Mouse (Mus musculus) liver, embryonic 11.5 days (tissue): ENCODE results near the gene Olfr1311. TPM values are rescaled to one million over a fixed set of nuclear protein-coding genes. Genes with fewer than 3 reads are reported as not detected.
"Not testable (repeated sequence)": the region's sequence is repeated elsewhere in the genome, so short reads cannot be mapped to it uniquely, and the experiment has no call there.

ENCODE experiments used
- ATAC-seq: fragments of 200-750 bp; cut with Nextera tagmentation; replicated peaks from 2 replicates; pipeline ENCODE4 v1.8.0; 2017; ENCODE audit warnings: moderate number of reproducible peaks, mild to moderate bottlenecking, moderate TSS enrichment, moderate library complexity; ENCODE audit not compliant: low FRiP score
- DNase-seq: peaks from one replicate; pipeline ENCODE4 v3.0.0-alpha.2; 2017; ENCODE audit warnings: low spot score
- H3K27ac ChIP-seq: fragments of 300-500 bp; sonication (generic); 2 replicates; pipeline ENCODE4 v1.5.1; 2014; ENCODE audit warnings: mild to moderate bottlenecking, low read depth, low read length, control low read depth
- H3K27me3 ChIP-seq: fragments of 300-500 bp; sonication (generic); replicated peaks from 2 replicates; pipeline ENCODE4 v1.6.1; 2014; ENCODE audit warnings: low read length, mixed read lengths; ENCODE audit not compliant: control insufficient read depth, insufficient read depth
- H3K36me3 ChIP-seq: fragments of 300-500 bp; sonication (generic); 2 replicates; pipeline ENCODE4 v1.6.1; 2014; ENCODE audit warnings: mild to moderate bottlenecking, low read length, moderate library complexity, mixed read lengths; ENCODE audit not compliant: control insufficient read depth, insufficient read depth
- H3K4me1 ChIP-seq: fragments of 300-500 bp; sonication (generic); replicated peaks from 2 replicates; pipeline ENCODE4 v1.6.1; 2014; ENCODE audit warnings: low read length, mixed read lengths; ENCODE audit not compliant: control insufficient read depth, insufficient read depth
- H3K4me2 ChIP-seq: fragments of 300-500 bp; sonication (generic); 2 replicates; pipeline ENCODE4 v1.6.1; 2014; ENCODE audit warnings: mild to moderate bottlenecking, control low read depth, moderate library complexity
- H3K4me3 ChIP-seq: fragments of 300-500 bp; sonication (generic); 2 replicates; pipeline ENCODE4 v1.5.1; 2014; ENCODE audit warnings: low read depth, low read length, control low read depth
- H3K9ac ChIP-seq: fragments of 300-500 bp; sonication (generic); 2 replicates; pipeline ENCODE4 v1.6.1; 2014; ENCODE audit warnings: low read depth, low read length, control low read depth
- H3K9me3 ChIP-seq: fragments of 300-500 bp; sonication (generic); 2 replicates; pipeline ENCODE4 v1.6.1; 2016; ENCODE audit warnings: low read length, inconsistent platforms, mixed read lengths; ENCODE audit not compliant: control insufficient read depth
- WGBS: fragments of 180-500 bp; shearing (Covaris S2); extraction: QIAGEN DNeasy Blood & Tissue Kit; methylation state at CpG from one replicate; pipeline ENCODE4 v1.1.7; 2014; 5-methylcytosine and 5-hydroxymethylcytosine counted together
- polyA plus RNA-seq: library from polyadenylated mRNA; unstranded; fragments of >200 nt; fragmentation: Nextera tagmentation; extraction: Ambion mirVana; gene quantifications from 2 replicates; pipeline ENCODE4 v1.2.1, GENCODE M21; 2014

Gene Olfr1311
- polyA plus RNA-seq: not detected in 2 replicates

DNA sequence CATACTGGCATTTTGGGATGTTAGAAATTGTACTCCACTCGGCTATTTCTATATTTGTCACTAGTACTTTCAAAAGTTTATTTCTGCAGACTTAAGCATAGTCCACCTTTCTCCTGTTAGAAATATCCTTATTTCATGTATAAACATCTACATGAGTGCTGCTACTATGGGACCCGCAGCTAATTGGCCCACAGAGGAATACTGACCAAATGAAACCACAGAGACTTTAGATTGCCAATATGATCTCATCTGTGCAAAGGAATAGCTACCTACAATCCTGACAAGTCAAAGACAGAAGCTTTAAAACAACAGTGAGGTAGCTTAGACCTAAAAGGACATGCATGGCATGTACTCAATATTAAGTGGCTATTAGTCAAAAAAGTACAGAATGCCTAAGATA lies at the start of gene Olfr1311:
Olfr1311 (minus strand) TSS at position 101 of the 400 bp plus-strand sequence.
- Histone ChIP-seq H3K9me3 (no peaks in the 10 kb centered on the region), H3K4me2 (no peak within 1 kb of the TSS), H3K4me1 (no peaks in the 10 kb centered on the region), H3K27ac (no peak within 1 kb of the TSS), H3K36me3 (no peaks in the 10 kb centered on the region), H3K27me3 (no peaks in the 10 kb centered on the region), H3K9ac (no peak within 1 kb of the TSS), H3K4me3 (no peak within 1 kb of the TSS)
- 79% methylated on average over 2 of the region's 2 CpGs for WGBS
- DNase-seq (no peak), ATAC-seq (no peak)

DNA sequence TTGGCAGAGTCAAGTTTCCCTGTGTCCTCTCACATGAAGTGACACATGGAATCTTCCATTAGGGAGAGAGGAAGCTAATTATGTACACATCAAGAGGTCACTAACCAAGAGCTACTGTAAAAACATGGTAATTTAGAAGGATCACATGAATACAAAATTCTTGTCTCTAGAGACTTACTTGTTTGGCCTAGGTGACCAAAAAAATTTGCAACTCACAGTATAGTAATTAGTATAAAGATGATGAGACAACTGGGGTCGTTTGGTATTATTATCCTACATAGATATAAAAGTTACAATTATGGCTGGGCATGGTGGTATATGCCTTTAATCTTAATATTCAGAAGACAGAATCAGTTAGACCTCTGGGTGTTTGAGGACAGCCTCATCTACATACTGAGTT lies 25.9 kb upstream of the Olfr1311 start, which contains the start of gene Olfr1312:
Olfr1312 (minus strand) TSS at position 101 of the 400 bp plus-strand sequence.
- H3K27me3 ChIP-seq: no peaks in the 10 kb centered on the region
- DNase-seq (no peak), ATAC-seq (no peak)
- H3K36me3 ChIP-seq: no peaks in the 10 kb centered on the region
- 26% methylated on average over 1 of the region's 1 CpGs for WGBS
- no peak within 1 kb of the TSS for H3K27ac ChIP-seq
- no peak within 1 kb of the TSS for H3K9ac ChIP-seq
- no peak within 1 kb of the TSS for H3K4me3 ChIP-seq
- no peaks in the 10 kb centered on the region for H3K4me1 ChIP-seq
- H3K9me3 ChIP-seq: no peaks in the 10 kb centered on the region
- no peak within 1 kb of the TSS for H3K4me2 ChIP-seq

DNA sequence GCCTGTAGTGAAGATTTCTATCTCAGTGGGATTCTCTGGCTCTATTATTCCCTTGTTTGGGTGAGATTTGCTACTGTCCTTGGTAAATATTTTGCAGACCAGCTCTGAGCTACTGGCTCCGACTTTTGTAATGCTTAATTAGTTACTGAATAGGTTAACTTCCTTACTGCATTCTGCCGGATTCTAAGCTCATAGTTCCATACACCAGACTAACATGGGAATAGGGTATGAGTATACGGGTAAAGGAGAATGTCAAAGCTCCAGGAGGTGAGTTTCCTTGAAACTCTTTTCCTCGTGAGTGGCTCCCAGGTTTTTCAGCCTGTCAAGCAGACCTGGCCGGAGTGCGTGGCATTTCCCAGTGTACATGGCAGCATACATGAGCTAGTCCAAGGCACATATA lies 2.8 kb upstream of the Olfr1311 start:
- not testable (repeated sequence) for H3K9me3 ChIP-seq, H3K4me2 ChIP-seq, H3K9ac ChIP-seq, H3K27me3 ChIP-seq, H3K36me3 ChIP-seq, H3K4me1 ChIP-seq, H3K4me3 ChIP-seq, ATAC-seq, DNase-seq, H3K27ac ChIP-seq
- 37% methylated on average over 6 of the region's 6 CpGs for WGBS

DNA sequence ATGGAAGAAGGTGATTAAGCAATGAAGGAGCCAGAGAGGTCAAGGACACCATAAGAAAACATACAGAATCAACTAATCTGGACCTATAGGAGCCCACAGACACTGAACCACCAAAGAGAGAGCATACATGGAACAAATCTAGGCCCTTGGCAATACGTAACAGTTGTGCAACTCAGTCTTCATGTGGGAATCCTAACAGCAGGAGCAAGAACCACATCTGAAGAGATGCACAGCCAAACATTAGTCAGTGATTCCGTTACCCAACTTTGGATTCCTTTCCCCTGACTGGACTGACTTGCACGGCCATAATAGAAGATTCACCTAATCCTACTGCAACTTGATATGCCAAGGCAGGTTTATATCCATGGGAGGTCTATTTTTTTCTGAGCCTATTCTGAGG lies 9.3 kb downstream of the Olfr1311 start:
- ATAC-seq: no peak
- H3K27ac ChIP-seq: no peak overlapping the region
- H3K36me3 ChIP-seq: no peaks in the 10 kb centered on the region
- no peak overlapping the region for H3K9ac ChIP-seq
- H3K4me2 ChIP-seq: no peak overlapping the region
- no peaks in the 10 kb centered on the region for H3K27me3 ChIP-seq
- DNase-seq: no peak
- H3K4me3 ChIP-seq: no peak overlapping the region
- no peaks in the 10 kb centered on the region for H3K4me1 ChIP-seq
- no peaks in the 10 kb centered on the region for H3K9me3 ChIP-seq
- 59% methylated on average over 3 of the region's 3 CpGs for WGBS

DNA sequence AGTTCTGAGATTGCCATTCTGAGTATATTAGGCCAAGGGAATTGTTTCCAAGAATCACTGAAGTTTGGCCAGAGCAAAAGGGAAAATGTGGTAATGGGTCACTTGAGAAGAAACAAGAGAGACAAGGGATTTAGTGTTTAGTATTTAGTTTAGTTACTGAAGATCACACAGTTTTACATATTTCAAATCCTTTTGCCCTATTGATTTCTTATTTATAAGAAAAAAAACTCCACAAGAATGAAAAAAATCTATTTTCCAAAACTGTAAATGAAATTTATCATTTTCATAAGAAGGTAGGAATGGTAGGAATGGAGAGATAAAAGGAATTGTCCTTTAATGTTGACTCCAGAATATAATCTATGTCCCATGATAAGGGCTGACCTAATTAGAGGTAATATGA lies 11.6 kb downstream of the Olfr1311 start, which contains the start of gene Olfr1310:
Olfr1310 (minus strand) TSS at position 101 of the 400 bp plus-strand sequence.
- no peak for ATAC-seq
- Histone ChIP-seq H3K4me3 (no peak within 1 kb of the TSS), H3K4me2 (no peak within 1 kb of the TSS), H3K36me3 (no peaks in the 10 kb centered on the region), H3K4me1 (no peaks in the 10 kb centered on the region), H3K9ac (no peak within 1 kb of the TSS), H3K27me3 (no peaks in the 10 kb centered on the region), H3K9me3 (no peaks in the 10 kb centered on the region), H3K27ac (no peak within 1 kb of the TSS)
- no peak for DNase-seq

DNA sequence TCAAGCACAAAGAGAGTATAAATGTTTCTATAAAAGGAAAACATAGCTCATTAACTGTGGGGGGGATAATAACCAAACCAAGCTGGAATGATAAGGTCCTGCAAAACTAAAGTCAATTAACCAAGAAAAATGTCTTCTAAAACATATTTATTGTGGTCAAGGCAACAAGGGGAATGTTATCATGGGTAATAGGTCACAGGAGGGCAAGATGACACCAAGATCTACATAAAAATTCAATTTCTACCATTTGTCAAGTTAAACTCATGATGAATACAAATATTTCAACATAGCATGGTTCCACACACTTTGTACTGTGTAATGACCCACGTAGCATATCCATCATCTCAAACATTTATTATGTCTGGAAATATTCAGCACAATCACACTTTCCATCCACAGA lies 34.0 kb downstream of the Olfr1311 start, which contains the start of gene Olfr1309:
Olfr1309 (minus strand) TSS at position 101 of the 400 bp plus-strand sequence.
- Histone ChIP-seq H3K4me1 (no peaks in the 10 kb centered on the region), H3K9me3 (no peaks in the 10 kb centered on the region), H3K27ac (no peak within 1 kb of the TSS), H3K9ac (no peak within 1 kb of the TSS), H3K36me3 (no peaks in the 10 kb centered on the region), H3K27me3 (no peaks in the 10 kb centered on the region), H3K4me3 (no peak within 1 kb of the TSS), H3K4me2 (no peak within 1 kb of the TSS)
- ATAC-seq (no peak), DNase-seq (no peak)
- WGBS: 52% methylated on average over 1 of the region's 1 CpGs

Other genes starting within 250 kb of the Olfr1311 start
- gene Olfr1302, start 247.0 kb downstream of the Olfr1311 start, polyA plus RNA-seq: not detected in 2 replicates
- gene Olfr1303, start 204.1 kb downstream of the Olfr1311 start, polyA plus RNA-seq: not detected in 2 replicates
- not detected in 2 replicates for gene Olfr1305, start 147.3 kb downstream of the Olfr1311 start, polyA plus RNA-seq
- not detected in 2 replicates for gene Olfr1306, start 108.1 kb downstream of the Olfr1311 start, polyA plus RNA-seq
- gene Olfr1307, start 75.0 kb downstream of the Olfr1311 start, polyA plus RNA-seq: not detected in 2 replicates
- not detected in 2 replicates for gene Olfr1308, start 59.5 kb downstream of the Olfr1311 start, polyA plus RNA-seq
- gene Olfr1309, start 34.1 kb downstream of the Olfr1311 start, polyA plus RNA-seq: not detected in 2 replicates
- gene Olfr1310, start 11.7 kb downstream of the Olfr1311 start, polyA plus RNA-seq: not detected in 2 replicates
- not detected in 2 replicates for gene Olfr1312, start 25.8 kb upstream of the Olfr1311 start, polyA plus RNA-seq
- not detected in 2 replicates for gene Olfr1313, start 53.4 kb upstream of the Olfr1311 start, polyA plus RNA-seq
- not detected in 2 replicates for gene Olfr1314, start 72.4 kb upstream of the Olfr1311 start, polyA plus RNA-seq
- not detected in 2 replicates for gene Olfr1315-ps1, start 91.0 kb upstream of the Olfr1311 start, polyA plus RNA-seq
- gene Olfr1316, start 110.6 kb upstream of the Olfr1311 start, polyA plus RNA-seq: not detected in 2 replicates
- gene Olfr1317, start 115.9 kb upstream of the Olfr1311 start, polyA plus RNA-seq: not detected in 2 replicates
- gene Olfr1318, start 129.8 kb upstream of the Olfr1311 start, polyA plus RNA-seq: 0.19 TPM in 1 of 2 replicates, not detected in the other
- gene Lpcat4, start 215.1 kb upstream of the Olfr1311 start, polyA plus RNA-seq: 14.6 and 15.0 TPM in 2 replicates
- not detected in 2 replicates for gene Nutm1, start 234.9 kb upstream of the Olfr1311 start, polyA plus RNA-seq
- 346 and 364 TPM in 2 replicates for gene Nop10, start 237.5 kb upstream of the Olfr1311 start, polyA plus RNA-seq
- 12.3 and 12.7 TPM in 2 replicates for gene Slc12a6, start 241.4 kb upstream of the Olfr1311 start, polyA plus RNA-seq
- gene Gm21985, start 241.9 kb upstream of the Olfr1311 start, polyA plus RNA-seq: not detected in 2 replicates